Mouse (Mus musculus) urinary bladder, adult 18-20 months (tissue): ENCODE data around the gene Ocel1.

Experiments
- DNase-seq, 2 experiments: peaks; one replicate each; pipeline ENCODE4 v3.0.0; 2022; ENCODE audit warnings: low spot score in 2 of 2, mixed read lengths in 2 of 2

Gene Ocel1

DNA sequence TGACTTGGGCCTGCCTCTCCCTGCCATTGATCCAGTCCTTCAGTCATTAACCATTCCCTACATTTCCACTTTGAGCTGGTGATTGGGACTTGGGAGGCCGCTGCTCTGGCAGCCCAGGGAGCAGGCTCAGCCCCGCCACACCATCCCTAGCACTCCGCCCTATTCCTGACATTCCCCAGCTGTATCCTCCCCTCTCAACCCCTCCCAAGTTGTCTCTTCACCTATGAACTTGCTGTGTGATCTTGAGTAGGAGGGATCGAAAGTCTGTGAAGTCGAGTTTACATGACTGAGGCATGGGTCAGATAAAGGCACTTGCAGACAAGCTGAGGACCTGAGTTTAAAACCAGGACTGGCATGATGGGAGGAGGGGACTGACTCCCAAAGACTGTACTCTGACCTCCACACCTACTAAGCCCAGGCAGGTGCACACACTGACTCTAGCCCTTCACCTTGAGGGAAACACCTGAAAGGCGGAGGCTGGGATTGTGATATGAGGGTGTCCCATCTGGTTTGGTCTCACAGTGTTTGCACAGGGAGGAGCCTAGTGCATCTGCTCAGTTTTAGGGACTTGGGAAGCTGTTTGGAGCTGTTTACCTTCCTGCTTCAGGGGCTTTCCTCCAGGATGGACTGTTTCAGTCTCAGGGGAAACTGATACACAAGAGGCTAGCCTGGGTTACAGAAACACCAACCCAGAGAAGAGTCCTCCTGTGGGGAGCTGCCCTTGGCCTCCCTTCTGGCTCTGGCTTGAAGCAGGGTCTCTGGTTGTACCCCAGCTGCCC, 32.2 kb downstream of the Ocel1 start:
- no peak for DNase-seq

DNA sequence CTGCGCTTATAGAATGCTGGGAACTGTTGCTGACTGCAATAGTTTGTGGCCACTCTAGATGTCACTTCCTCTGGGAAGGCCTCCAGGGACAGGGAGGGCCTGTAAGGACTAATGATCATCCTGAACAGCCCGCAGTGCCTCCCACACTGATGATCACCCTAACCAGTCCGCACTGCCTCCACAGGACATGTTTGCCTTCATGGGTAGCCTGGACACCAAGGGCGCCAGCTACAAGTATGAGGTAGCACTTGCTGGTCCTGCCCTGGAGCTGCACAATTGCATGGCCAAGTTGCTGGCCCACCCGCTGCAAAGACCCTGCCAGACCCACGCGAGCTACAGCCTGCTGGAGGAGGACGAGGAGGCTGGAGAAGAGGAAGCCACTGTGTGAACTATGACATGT, 32.9 kb downstream of the Ocel1 start:
- no peak for DNase-seq

DNA sequence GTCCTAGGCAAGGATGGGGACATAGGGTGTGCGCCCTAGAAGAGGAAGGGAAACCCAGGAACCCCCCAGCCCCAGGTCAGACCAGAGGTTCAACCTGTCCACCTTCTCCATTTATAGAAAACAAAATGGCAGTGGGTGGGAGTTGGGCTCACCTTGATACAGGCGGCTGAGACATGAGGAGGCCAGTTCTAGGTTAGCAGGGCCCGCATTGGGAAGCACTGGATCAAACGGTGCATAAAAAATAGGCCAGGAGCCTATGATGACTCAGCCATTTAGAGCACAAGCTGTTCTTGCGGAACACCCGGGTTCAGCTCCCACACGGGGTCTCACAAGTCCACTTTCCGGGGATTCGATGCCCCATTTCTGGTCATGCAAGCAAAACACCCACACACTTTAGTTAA, 33.9 kb downstream of the Ocel1 start:
- no peak for DNase-seq

DNA sequence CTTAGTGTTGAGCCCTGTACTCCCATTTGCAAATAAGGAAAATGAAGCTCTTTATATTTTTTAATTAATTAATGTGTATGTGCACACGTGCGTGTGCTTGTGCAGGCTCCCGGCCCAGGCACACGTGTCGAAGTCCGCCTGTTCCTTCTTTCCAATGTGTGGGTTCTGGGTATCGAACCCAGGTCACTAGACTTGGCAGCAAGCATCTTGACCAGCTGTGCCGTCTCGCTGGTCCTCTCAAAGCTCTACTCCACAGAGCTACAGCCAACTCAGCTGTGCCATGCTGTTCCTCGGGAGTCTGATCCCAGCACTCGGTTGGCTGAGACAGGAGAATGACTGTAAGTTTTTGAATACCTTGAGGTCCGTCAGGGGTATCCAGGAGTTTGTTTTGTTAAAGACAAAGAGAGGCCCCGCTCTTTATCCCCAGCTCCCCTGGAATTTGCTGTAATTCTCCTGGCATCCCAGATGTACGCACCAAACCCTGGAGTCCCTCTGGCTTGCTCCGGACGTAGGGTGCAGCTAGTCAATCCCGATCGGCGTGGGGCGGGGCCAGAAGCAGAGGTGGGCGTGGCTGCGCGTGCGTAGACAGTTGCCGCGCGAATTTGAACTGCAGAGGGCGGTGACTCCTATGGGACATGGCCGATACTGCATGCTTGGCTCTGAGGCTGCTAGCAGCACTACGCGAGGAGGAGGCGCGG, 34.5 kb downstream of the Ocel1 start, which contains the start of gene Ankle1:
Gene Ankle1 (plus strand): TSS at position 610 of the 698 bp plus-strand sequence.
- DNase-seq: peak; percentile 93 to 100

DNA sequence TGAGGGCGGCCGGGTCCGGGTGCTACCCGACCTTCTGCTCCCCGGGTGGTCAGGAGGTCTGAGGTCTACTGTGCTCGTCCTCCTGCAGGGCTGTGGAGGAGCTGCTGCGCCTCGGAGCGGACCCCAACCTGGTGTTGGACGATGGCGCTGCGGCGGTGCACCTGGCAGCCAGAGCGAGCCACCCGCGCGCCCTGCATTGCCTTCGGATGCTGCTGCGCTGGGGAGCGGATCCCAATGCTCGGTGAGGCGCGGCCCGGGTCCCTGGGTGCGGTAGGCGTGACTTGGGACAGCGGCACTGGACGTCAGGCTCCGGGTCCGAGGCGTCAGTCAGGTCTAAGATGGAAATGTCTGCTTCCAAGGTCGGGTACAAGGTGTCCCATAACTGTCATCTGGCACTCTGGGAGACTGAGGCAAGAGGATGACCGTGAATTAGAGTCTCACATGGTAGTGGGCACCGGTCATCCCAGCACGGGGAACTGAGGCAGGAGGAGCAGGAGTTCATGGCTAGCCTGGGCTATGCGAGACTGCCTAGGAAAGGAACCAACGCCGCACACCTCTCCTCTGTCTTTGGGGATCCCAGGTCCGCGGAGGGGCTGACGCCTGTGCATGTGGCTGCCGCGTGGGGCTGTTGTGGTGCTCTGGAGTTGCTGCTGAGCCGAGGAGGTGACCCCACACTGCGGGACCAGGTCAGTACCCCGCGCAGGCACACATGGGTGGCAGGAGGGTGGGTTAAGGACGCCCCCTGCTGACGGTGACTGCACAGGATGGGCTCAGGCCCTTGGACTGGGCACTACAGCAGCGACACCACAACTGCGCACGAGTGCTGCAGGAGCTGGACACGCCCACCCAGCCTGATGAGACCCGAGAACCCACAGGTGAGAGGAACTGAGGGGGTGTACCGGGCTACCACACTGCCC, 35.3 kb downstream of the Ocel1 start:
- DNase-seq: peak in 1 of 2 experiments; percentile 38

DNA sequence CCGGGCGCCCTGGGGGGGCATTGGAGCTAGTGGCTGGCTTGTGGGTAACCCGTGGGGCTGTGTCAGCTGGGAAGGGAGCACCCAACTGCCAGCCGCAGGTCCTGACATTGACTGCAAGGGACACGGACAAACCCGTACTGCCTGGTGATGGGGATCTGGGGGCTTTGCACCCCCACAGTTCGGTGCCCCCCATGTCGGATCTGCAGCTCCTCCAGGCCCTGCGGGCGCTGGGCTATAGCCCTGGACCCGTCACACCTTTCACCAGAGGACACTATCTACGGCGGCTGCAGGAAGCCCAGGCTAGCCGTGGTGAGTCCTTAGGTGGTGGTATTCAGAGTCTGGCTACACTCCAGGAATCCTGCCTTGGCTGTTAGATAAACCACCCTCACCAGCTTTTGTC, 36.3 kb downstream of the Ocel1 start:
- no peak for DNase-seq

DNA sequence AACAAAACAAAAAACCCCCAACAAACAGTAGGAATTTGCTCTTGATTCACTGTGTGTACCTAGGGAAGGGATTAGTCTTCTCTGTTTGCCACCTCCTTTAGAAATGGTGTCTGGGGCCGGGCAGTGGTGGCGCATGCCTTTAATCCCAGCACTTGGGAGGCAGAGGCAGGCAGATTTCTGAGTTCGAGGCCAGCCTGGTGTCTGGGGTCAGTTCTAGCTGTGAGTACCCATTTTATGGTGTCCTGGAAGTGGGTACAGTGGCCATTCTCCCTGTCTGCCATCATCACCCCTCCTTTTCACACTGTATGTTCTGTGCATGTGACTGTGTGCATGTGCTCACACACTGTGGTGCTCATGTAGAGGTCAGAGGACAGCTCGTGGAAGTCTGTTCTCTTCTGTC, 37.1 kb downstream of the Ocel1 start:
- DNase-seq: no peak

DNA sequence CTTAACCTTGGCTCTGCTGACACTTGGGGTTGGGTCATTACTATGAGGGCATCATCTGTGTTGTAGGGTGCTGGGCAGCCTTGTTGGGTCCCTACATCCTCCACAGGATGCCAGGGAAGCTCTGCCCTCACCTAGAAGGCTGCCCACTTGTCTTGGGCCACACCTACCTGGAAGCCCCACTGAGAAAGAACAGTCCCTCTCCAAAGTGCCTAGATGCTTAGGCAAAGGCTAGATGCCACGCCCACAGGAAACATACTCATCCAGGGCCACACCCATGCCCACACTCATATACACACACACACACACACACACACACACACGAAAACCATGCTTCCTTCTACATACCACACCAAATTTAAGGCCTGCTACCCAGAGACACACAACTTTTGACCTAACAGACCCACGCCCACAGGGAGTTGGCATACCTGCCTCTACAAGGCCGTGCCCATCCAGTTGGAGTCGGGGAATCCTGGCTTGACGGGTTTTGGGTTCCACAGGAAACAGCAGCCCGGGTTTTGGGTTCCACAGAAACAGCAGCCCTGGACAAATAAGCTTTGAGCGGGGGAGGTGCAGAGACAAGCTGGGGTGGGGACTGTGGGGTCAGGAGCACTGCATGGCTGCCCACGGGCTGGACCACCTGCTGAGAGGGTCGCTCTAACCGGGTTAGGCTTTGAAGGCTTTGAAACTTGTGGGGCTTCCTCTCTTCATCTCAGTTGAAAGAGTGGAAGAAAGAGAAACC, 40.6 kb downstream of the Ocel1 start:
- no peak for DNase-seq

DNA sequence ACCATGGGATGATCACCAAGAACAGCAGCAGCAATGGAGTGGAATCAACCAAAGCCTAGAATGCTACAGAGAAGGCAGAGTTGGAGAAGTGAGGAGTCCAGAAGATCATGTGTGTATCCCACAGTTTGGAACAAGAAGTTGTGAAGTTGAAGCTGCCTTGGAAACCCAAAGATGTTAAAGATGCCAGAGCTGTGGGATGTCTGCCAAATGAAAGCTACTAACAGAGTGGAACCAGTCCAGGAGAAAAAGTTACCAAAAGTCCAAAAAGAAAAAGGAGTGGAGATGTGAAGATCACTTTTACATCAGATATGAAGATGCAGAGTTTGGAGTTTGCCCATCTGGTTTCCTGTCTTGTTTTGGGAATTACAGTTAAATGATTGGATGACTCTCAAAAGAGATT, 51.0 kb downstream of the Ocel1 start:
- no peak for DNase-seq
